Mouse (Mus musculus) kidney, adult 2 months (tissue): Measurements from ENCODE around the gene Palm. TPM values are rescaled to one million over a fixed set of nuclear protein-coding genes. Genes with fewer than 3 reads are reported as not detected.

Source experiments
- DNase-seq: peaks from one replicate; pipeline ENCODE4 v3.0.0; 2021
- H3K27ac ChIP-seq: fragments of 200-500 bp; 2 replicates; pipeline ENCODE4 v1.5.1; 2012; ENCODE audit warnings: low read depth, low read length, control low read depth, inconsistent platforms; ENCODE audit not compliant: insufficient read depth
- H3K27me3 ChIP-seq: fragments of 200-500 bp; replicated peaks from 2 replicates; pipeline ENCODE4 v1.6.1; 2012; ENCODE audit warnings: mild to moderate bottlenecking, moderate library complexity, low read length, inconsistent platforms; ENCODE audit not compliant: control insufficient read depth, insufficient read depth
- H3K36me3 ChIP-seq: fragments of 200-500 bp; 2 replicates; pipeline ENCODE4 v1.6.1; 2012; ENCODE audit warnings: mild to moderate bottlenecking, moderate library complexity, low read length, inconsistent platforms; ENCODE audit not compliant: control insufficient read depth, insufficient read depth
- H3K4me1 ChIP-seq: fragments of 200-500 bp; 2 replicates; pipeline ENCODE4 v1.6.1; 2011; ENCODE audit warnings: low read length; ENCODE audit not compliant: control insufficient read depth, insufficient read depth
- H3K4me3 ChIP-seq: fragments of 200-500 bp; 2 replicates; pipeline ENCODE4 v1.5.1; 2011; ENCODE audit warnings: mild to moderate bottlenecking, low read depth, low read length, control low read depth; ENCODE audit not compliant: insufficient read depth
- CTCF ChIP-seq: fragments of 200-500 bp; conservative IDR thresholded peaks from 2 replicates; pipeline ENCODE4 v1.5.1; 2011; ENCODE audit warnings: low read depth, mild to moderate bottlenecking, control low read depth, low read length, moderate library complexity, mixed read lengths; ENCODE audit not compliant: insufficient read depth, insufficient read length
- POLR2A ChIP-seq: fragments of 200-500 bp; IDR thresholded peaks from one replicate; pipeline ENCODE4 v1.6.1; 2011; ENCODE audit warnings: low read depth, low read length, control low read depth
- WGBS: fragments of 180-500 bp; shearing (Covaris S2); methylation state at CpG from one replicate; pipeline ENCODE4 v1.1.7; 2018; 5-methylcytosine and 5-hydroxymethylcytosine counted together
- polyA plus RNA-seq: library from polyadenylated mRNA; depleted of rRNA; stranded (reverse); fragments of >200 nt; gene quantifications from 2 replicates; pipeline ENCODE4 v1.2.3, GENCODE M21; 2012; rRNA removed

The Palm gene
- polyA plus RNA-seq = 110 and 121 TPM in 2 replicates

GRCm38 (mm10) chr10:79793051-79793737 is at the start of gene Palm:
Gene Palm, plus strand, starts transcription at chr10:79793572.
- H3K27ac ChIP-seq = peak within 1 kb of the TSS; percentile 76
- DNase-seq = peak; percentile 93
- WGBS = 4% methylated on average over 51 of the region's 51 CpGs
- H3K4me3 ChIP-seq = peak within 1 kb of the TSS; percentile 53
- peaks cover 18% of the 10 kb centered on the region; the same call in 1 of the 2 replicates for H3K4me1 ChIP-seq
- TF ChIP-seq CTCF (peak; percentile 71), POLR2A (no peak)
- no peaks in the 10 kb centered on the region for H3K27me3 ChIP-seq
- no peaks in the 10 kb centered on the region for H3K36me3 ChIP-seq

DNA sequence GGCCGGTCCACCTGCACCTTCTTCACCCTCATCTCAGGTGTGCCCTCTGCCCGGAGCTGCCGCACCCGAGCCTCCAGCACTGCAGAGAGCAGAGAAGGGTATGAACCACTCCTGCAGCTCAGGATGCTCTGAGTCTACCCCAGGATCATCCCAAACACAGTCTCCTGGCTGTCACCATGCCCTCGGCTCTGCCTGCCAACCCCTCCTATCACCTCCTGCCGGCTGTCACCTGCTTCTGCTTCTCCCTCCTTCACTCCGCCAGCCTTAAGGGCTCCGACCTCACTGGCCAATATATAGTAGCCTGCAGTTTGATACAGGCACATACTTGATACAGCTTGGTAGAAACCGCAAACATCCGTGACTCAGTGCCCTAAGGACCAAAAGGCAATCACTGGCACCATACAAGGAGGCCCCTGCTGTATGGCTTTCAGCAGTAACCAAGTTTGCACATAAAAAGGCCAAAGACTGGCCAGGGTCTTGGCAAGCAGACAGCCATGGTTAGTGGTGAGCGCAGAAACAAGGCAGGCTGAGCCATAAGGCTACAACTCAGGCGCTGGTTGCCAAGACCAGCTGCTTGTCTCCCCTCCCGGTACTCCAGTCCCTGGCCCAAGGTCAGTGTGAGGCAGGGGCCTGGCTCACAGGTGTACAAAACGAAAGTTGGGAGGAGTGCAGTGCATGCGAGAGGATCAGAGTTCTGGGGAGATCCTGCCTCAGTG is 49.6 kb upstream of the Palm start:
- H3K4me3 ChIP-seq = no peak overlapping the region
- no peak for TF ChIP-seq POLR2A
- peaks cover 10% of the 10 kb centered on the region; the same call in 1 of the 2 replicates for H3K4me1 ChIP-seq
- peaks cover 4% of the 10 kb centered on the region; the same call in 1 of the 2 replicates for H3K36me3 ChIP-seq
- no peaks in the 10 kb centered on the region for H3K27me3 ChIP-seq
- 94% methylated on average over 15 of the region's 15 CpGs for WGBS
- no peak for DNase-seq
- H3K27ac ChIP-seq = no peak overlapping the region

DNA sequence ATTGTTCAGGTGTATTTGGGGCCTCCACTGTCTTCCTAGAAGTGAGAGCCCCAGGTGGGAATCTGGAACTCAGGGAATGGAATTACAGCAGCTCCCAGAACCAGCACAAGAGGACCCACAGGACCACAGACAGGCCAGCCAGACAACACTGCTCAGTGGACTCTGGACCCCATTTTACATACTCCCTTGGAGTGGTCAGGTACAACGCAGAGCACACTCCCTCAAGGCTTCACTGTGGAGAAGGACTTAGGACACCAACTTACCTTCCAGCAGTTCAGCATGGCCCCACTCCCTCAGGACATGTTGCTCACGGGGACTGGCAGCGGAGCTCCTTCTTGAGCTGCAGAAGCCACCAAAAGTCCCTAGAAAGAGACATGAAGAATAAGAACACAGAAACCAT is 48.0 kb upstream of the Palm start:
- peak; percentile 53 for DNase-seq
- no peak for TF ChIP-seq CTCF
- TF ChIP-seq POLR2A = no peak
- WGBS = 55% methylated on average over 3 of the region's 3 CpGs
- H3K4me3 ChIP-seq = peak overlapping the region; percentile 15; the same call in 1 of the 2 replicates
- no peak overlapping the region for H3K27ac ChIP-seq
- no peaks in the 10 kb centered on the region for H3K27me3 ChIP-seq
- peaks cover 10% of the 10 kb centered on the region; the same call in 1 of the 2 replicates for H3K4me1 ChIP-seq
- H3K36me3 ChIP-seq = peaks cover 2% of the 10 kb centered on the region; the same call in 1 of the 2 replicates

DNA sequence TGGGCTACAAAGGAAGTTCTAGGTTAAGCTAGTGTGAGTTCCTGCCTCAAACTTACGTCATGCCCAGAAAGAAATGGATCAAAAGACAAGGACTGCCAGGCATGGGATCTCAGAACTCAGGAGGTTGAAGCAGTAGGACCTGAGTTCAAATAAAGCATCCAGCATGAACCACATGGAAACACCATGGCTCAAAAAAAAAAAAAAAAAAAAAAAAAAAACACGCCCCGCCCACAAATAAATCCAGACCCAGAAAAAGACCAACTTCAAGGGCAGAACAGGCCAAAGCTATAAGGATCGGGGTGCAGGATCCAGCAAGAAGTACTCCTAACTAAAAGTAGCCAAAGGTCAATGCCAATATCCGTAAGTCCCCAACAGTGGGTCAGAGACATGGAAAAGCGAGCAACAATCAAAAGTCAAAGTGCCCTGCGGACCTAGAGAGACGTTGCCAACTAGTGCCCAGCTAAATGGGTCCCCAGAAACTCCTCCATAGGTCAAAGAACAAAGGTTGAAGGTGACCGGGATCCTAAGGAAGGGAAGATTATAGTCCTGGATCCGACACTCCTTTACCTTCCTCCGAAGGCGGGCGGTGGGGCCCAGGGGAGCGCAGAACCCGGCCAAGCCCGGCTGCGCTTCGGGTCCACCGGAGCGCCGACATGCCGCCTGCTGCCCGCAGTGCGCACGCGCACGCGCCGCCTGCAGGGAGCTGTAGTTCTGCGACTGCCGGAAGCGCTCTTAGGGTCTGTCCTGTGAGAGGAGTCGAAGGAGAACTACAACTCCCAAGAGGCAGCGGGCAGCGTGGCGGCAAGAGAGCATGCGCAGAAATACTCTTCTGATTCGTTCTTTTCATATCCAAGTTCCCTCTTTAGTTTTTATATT is 47.2 kb upstream of the Palm start, which contains the start of gene Polrmt:
Gene Polrmt (minus strand): TSS at position 684 of the 876 bp plus-strand sequence.
- WGBS = 2% methylated on average over 38 of the region's 38 CpGs
- peaks cover 2% of the 10 kb centered on the region; the same call in 1 of the 2 replicates for H3K36me3 ChIP-seq
- peaks cover 10% of the 10 kb centered on the region; the same call in 1 of the 2 replicates for H3K4me1 ChIP-seq
- peak; percentile 99 for DNase-seq
- H3K27ac ChIP-seq = peak within 1 kb of the TSS; percentile 50
- peak; percentile 44; the same call in 1 of the 2 replicates for TF ChIP-seq CTCF
- no peak for TF ChIP-seq POLR2A
- H3K4me3 ChIP-seq = peak within 1 kb of the TSS; percentile 68
- no peaks in the 10 kb centered on the region for H3K27me3 ChIP-seq

GRCm38 (mm10) chr10:79746774-79747151 is 46.6 kb upstream of the Palm start:
- no peak overlapping the region for H3K4me3 ChIP-seq
- TF ChIP-seq POLR2A = no peak
- no peak for TF ChIP-seq CTCF
- WGBS = 24% methylated on average over 6 of the region's 6 CpGs
- H3K36me3 ChIP-seq = no peaks in the 10 kb centered on the region; the same call in 1 of the 2 replicates
- DNase-seq = no peak
- H3K27me3 ChIP-seq = no peaks in the 10 kb centered on the region
- H3K4me1 ChIP-seq = peaks cover 10% of the 10 kb centered on the region; the same call in 1 of the 2 replicates
- H3K27ac ChIP-seq = no peak overlapping the region

GRCm38 (mm10) chr10:79748496-79748895 is 44.9 kb upstream of the Palm start:
- DNase-seq = no peak
- no peaks in the 10 kb centered on the region for H3K27me3 ChIP-seq
- H3K4me1 ChIP-seq = peaks cover 10% of the 10 kb centered on the region; the same call in 1 of the 2 replicates
- no peaks in the 10 kb centered on the region for H3K36me3 ChIP-seq
- 76% methylated on average over 6 of the region's 6 CpGs for WGBS
- no peak for TF ChIP-seq POLR2A
- no peak for TF ChIP-seq CTCF
- no peak overlapping the region for H3K27ac ChIP-seq
- no peak overlapping the region for H3K4me3 ChIP-seq
